Mouse (Mus musculus) gonadal fat pad, adult 2 months (tissue): Measurements from ENCODE around the gene Myf5. TPM values are rescaled to one million over a fixed set of nuclear protein-coding genes. Genes with fewer than 3 reads are reported as not detected.

Source experiments
- polyA plus RNA-seq: library from polyadenylated mRNA; depleted of rRNA; stranded (reverse); fragments of >200 nt; gene quantifications from 2 replicates; pipeline ENCODE4 v1.2.3, GENCODE M21; 2012; rRNA removed

Myf5 gene
- polyA plus RNA-seq, 1 experiment: not detected

Other genes starting within 250 kb of the Myf5 start
- 0.49 and 1.5 TPM in 2 replicates for gene Lin7a, start 214.4 kb downstream of the Myf5 start, polyA plus RNA-seq
- not detected in 2 replicates for gene Myf6, start 8.6 kb upstream of the Myf5 start, polyA plus RNA-seq
- 0.08 and 0.23 TPM in 2 replicates for gene Ptprq, start 233.9 kb upstream of the Myf5 start, polyA plus RNA-seq